Mouse (Mus musculus): ENCODE data around the gene Syt1.

GRCm38 (mm10) chr10:108452421-108452820 is 558.4 kb downstream of the Syt1 start:
- TF ChIP-seq ZC3H11A (IDR thresholded peaks at IDR 0.05; ENCODE audit: borderline replicate concordance, low read depth, low read length) (no peak), MAFK (IDR thresholded peaks at IDR 0.05; ENCODE audit: insufficient read depth, low read depth, low read length) (no peak), HCFC1 (IDR thresholded peaks at IDR 0.05; ENCODE audit: borderline replicate concordance, insufficient read depth, low read length) (no peak), CHD2 (IDR thresholded peaks at IDR 0.05; ENCODE audit: low read depth, low read length) (no peak)
